Mouse (Mus musculus) natural killer cell, adult 2 months (primary cell): ENCODE data around the gene Arhgap5.
"Not testable (repeated sequence)": the region's sequence is repeated elsewhere in the genome, so short reads cannot be mapped to it uniquely, and the experiment has no call there.

Experiments
- DNase-seq, 2 experiments: peaks; one replicate each; pipeline ENCODE4 v3.0.0; 2022; ENCODE audit warnings: low spot score in 2 of 2

Gene Arhgap5

DNA sequence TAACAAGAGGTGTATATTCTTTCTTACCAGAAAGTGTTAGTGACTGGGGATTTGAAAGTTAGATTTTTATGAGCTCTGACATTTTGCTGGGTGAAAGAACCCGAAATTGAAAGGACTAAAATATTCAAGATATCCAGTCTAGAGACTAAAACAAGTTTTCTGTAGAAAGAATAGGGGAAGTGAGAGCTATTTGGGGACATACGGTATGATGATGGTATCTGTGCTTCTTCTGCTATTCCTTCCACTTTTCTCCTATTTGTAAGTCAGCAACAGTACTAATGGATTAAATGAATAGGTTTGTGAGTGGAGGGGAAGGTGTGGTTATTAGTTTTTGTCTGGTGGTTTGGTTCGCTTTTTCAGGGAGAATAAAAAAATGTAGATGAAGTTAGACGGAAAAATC lies 37.5 kb downstream of the Arhgap5 start:
- no peak for DNase-seq

DNA sequence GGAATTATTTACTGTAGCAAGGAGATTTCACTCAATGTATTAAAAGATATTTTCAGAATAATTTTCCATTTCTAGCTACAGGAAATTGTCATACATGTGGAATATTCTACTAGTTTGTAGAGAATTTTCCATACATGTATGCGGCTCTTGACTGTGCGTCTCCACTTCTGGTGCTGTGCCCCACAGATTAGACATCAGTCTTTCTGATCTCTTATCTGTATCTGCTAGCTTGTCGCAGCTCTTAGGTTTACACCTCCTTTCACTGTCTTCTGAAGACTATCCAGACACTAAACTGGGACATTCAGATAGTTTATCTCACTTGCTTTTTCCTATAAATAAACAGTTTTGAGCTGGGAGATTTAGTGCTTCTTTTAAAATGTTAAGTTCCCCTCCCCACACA lies 40.8 kb downstream of the Arhgap5 start:
- no peak for DNase-seq

DNA sequence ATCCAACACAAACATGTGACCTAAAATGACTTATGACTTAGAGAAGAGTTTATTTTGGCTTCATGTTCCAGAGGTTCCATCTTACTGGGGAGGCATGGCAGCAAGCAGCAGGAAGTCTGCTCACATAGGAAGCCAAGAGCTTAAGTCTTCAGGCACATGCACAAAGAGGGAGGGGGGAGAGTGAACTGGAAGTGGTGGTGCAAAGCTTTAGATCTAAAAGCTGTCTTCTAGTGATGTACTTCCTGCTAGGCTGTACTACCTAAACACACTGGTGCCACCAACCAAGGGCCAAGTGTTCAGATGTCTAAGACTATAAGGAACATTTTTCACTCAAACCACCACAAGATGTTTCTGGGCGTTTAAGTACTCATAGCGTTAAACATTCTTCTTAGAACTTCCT lies 48.3 kb downstream of the Arhgap5 start:
- peak in 1 of 2 experiments; percentile 2 for DNase-seq

DNA sequence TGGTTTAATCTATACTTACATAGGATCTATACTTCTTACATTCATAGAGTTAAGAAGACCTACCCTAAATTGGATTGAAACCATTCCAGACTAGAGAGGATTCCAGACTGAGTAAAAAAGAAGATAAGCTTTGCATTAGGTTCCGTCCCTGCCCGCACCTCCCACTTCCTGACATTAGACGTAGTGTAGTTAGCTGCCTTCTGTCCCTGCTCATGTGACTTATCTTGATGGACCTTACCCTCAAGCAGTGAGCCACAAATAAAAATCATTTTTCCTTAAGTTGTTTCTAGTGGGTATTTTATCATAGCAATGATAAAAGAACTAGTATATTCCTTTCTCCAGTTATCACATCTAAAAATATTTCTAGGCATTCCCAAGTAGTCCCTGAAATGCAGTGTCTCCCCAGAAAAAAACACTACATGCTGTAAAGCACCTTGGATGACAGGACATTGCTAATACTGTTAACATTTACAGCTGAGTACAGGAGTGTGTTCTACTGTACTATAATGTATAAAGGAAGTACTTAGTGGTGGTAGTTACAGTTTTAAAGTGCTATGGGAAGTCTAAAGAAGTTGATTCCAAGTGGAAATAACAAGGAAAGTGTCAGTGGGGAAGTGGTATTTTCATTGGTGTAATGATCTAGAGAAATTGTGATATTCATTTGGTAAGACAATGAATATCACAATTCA lies 51.6 kb downstream of the Arhgap5 start:
- DNase-seq: no peak

GRCm38 (mm10) chr12:52565654-52566053 lies 61.9 kb downstream of the Arhgap5 start:
- no peak for DNase-seq

DNA sequence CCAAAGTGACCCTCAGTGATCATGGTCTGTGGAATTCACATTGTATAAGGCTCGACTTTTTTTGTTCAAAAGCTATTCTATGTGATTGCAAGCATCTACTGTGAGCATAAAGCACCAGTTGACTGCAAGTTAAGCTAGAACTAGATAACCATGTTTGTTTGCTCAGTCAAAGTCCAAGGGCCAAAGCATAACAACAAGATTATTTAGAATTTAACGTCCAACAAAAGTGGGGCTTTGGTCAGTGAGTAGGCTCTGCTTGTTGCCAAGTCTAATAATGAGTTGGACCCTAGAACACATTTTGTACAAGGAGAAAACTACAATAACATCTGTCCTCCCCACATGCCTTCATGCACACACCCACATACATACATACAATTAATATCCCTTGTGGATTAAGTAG lies 69.6 kb downstream of the Arhgap5 start:
- no peak for DNase-seq

DNA sequence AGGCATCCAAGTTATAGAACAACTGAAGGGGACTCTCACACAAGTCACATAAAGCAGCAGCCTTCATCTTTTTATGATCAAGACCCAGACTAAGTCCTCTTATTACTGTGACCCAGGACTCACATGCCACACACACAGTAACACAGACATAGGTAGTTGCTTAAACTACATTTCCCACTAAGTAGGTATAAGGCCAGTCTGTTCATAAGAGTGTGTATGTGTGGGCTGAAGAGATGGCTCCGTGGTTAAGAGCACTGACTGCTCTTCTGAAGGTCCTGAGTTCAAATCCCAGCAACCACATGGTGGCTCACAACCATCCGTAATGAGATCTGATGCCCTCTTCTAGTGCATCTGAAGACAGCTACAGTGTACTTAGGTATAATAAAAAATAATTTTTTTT lies 82.7 kb downstream of the Arhgap5 start:
- not testable (repeated sequence) for DNase-seq

GRCm38 (mm10) chr12:52587473-52588010 lies 83.8 kb downstream of the Arhgap5 start:
- DNase-seq: no peak

GRCm38 (mm10) chr12:52595389-52596185 lies 91.8 kb downstream of the Arhgap5 start:
- no peak for DNase-seq

DNA sequence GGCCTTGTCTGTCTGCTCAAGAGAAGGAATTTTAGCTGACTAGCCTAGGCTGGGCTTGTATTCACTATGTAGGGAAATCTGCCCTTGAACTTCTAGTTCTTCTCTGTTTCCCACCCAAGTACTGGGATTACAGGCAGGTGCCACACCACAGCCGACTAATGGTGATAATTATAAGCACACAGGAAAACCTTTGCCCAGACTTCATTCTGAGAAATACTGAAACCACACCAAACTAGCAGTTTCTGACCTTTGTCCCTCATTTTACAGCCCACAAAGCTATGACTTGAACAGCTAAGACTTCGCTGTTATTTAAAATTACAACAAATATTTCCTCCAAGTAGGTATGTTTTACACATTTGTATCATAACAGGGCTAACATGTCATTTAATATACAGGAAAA lies 98.7 kb downstream of the Arhgap5 start:
- peak in 1 of 2 experiments; percentile 4 for DNase-seq

DNA sequence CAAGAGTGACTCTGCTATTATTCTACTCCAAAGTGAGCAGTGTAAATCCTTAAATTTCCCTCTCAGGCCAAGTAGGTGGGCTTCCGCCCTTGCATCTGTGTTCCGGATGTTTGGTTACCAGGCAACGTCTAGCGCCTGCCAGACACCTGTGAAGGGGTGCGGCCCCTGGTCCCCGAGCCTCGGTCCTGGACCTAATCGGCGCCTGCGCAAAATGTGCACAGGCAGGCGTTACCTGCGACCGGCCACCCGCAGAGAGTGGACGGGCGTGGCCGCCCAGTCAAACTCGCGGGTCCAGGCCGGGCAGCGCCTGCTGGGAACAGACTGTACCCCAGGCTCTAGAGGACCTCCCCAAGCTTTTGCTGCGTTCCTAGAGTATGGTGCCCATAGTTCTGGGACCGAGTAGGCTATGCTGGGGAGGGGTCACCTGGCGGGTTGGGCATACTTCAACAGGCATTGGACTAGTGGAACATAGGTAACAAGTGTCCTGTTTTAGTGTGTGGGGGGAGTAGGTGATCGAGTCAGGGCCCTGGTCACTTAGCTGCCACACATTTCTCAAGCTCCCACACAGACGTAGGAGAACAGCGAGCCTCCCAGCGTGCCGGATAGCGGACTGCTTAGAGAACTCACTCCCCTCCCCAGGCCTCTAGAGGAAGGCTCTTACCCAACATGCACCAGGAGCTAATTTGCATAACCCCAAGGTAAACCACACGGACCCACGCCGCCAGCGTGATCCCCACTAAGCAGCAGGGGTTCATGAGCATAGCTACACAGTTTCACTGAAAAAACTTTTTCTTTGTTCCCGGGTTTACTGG lies 99.3 kb downstream of the Arhgap5 start:
- peak; percentile 86 to 88 for DNase-seq

- DNase-seq: no peak
These were observed 100.0 kb downstream of the Arhgap5 start for GRCm38 (mm10) chr12:52603695-52604255.

DNA sequence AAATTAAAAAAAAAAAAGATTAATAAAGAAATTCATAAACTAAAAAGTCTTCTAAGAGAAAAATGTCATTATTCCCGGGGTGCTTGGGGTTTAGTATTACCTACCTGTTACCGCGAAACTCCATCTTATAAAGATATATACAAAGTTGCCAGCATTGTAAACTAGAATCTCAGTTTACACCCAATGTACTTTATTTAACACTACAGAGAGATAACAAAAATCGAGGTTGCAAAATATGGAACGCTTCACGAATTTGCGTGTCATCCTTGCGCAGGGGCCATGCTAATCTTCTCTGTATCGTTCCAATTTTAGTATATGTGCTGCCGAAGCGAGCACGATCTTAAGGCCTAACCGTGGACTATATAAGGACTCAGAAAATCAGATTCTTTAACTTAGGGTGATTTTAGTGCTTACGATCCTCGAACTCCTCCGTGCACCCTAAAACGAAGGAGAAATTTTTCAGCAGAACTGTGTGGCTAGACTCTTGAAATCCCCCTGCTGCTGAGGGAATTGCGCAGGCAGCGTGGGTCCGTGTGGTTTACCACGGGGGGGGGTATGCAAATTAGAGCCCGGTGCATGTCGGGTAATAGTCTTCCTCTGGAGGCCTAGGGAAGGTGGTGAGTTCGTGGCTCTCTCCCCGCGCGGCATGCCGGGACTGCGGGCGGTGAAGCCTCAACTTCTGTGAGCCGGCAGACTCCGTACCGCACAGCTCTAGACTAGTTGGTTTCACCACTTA lies 100.7 kb downstream of the Arhgap5 start:
- peak; percentile 96 to 97 for DNase-seq

DNA sequence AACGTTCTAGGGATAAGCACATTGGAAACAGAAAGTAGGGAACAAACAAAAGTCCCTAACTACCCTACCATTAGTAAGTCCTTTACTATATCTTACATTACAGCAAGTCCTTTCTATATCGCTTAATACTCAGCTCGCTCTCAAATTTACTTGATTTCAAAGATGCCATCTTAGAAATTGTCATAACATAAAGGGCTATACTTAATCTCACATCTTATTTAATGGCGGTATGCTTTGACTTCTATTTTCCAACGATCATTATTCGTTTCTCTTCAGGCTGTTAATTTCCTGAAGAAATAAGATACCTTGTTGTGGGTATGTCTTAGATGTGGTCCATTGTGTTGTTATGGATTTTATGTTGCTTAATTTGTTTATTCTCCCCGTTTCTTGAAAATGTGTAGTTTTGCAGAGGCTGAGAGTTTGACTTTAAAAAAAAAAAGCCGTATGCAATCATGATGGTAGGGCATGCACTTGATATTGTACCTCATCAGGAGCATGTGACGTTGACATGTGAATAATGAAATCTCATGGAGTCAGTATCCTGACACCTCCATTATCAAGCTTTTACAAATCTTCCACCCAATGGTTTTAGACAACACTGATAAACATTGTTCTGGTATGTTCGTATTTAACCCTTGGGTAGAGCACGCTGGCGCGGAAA lies 101.3 kb downstream of the Arhgap5 start:
- no peak for DNase-seq

- no peak for DNase-seq
These were observed 103.6 kb downstream of the Arhgap5 start for GRCm38 (mm10) chr12:52607411-52607810.

- DNase-seq: no peak
These were observed 111.9 kb downstream of the Arhgap5 start for GRCm38 (mm10) chr12:52615703-52616102.

DNA sequence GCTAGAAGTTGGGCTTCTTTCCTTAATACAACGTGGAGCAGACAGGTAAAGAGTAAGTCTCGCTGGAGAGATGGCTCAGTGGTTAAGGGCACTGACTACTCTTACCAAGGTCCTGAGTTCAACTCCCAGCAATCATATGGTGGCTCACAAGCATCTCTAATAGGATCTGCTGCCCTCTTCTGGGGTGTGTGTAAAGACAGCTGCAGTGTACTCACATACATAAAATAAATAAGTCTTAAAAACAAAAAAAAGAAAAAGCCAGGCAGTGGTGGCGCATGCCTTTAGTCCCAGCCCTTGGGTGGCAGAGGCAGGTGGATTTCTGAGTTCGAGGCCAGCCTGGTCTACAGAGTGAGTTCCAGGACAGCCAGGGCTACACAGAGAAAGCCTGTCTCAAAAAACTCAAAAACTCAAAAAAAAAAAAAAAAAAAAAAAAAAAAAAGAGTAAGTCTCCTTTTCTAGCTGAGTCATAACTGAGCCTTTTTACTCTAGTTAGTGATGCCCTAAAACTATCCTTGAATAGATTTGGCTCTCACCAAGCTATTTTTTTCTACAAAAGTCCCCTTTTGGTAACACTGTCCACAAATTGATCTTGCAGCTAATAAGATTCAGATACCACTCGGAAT lies 114.8 kb downstream of the Arhgap5 start:
- no peak for DNase-seq

- no peak for DNase-seq
These were observed 115.9 kb downstream of the Arhgap5 start for GRCm38 (mm10) chr12:52619644-52620043.
